Mouse (Mus musculus) lung, postnatal 0 days (tissue): ENCODE results near the gene Ccm2. TPM values are rescaled to one million over a fixed set of nuclear protein-coding genes. Genes with fewer than 3 reads are reported as not detected.

Experiments
- ATAC-seq: fragments of 200-750 bp; cut with Nextera tagmentation; 2 replicates; pipeline ENCODE4 v1.8.0; 2017; ENCODE audit warnings: moderate library complexity
- DNase-seq: peaks from one replicate; pipeline ENCODE4 v3.0.0-alpha.2; 2016; ENCODE audit warnings: low spot score
- H3K27ac ChIP-seq: fragments of 300-500 bp; sonication (generic); 2 replicates; pipeline ENCODE4 v1.5.1; 2014; ENCODE audit warnings: antibody characterized with exemption, mild to moderate bottlenecking, low read length, mixed read lengths
- H3K27me3 ChIP-seq: fragments of 300-500 bp; sonication (generic); replicated peaks from 2 replicates; pipeline ENCODE4 v1.6.1; 2014; ENCODE audit warnings: low read length, mixed read lengths; ENCODE audit not compliant: insufficient read depth
- H3K36me3 ChIP-seq: fragments of 300-500 bp; sonication (generic); 2 replicates; pipeline ENCODE4 v1.6.1; 2014; ENCODE audit warnings: low read length, mixed read lengths; ENCODE audit not compliant: insufficient read depth
- H3K4me1 ChIP-seq: fragments of 300-500 bp; sonication (generic); 2 replicates; pipeline ENCODE4 v1.6.1; 2014; ENCODE audit warnings: antibody characterized with exemption, low read depth, low read length, mixed read lengths; ENCODE audit not compliant: insufficient read depth
- H3K4me2 ChIP-seq: fragments of 300-500 bp; sonication (generic); replicated peaks from 2 replicates; pipeline ENCODE4 v1.6.1; 2014; ENCODE audit warnings: low read depth, mild to moderate bottlenecking, low read length, moderate library complexity, mixed read lengths
- H3K4me3 ChIP-seq: fragments of 300-500 bp; sonication (generic); 2 replicates; pipeline ENCODE4 v1.5.1; 2014; ENCODE audit warnings: low read depth, low read length
- H3K9ac ChIP-seq: fragments of 300-500 bp; sonication (generic); replicated peaks from 2 replicates; pipeline ENCODE4 v1.6.1; 2014; ENCODE audit warnings: low read depth, mild to moderate bottlenecking
- H3K9me3 ChIP-seq: fragments of 300-500 bp; sonication (generic); 2 replicates; pipeline ENCODE4 v1.6.1; 2016; ENCODE audit warnings: low read length, mixed read lengths
- CTCF ChIP-seq: IDR thresholded peaks from 2 replicates; pipeline ENCODE4 v1.5.1; 2016; ENCODE audit warnings: antibody characterized with exemption, mild to moderate bottlenecking
- EP300 ChIP-seq: IDR thresholded peaks from 2 replicates; pipeline ENCODE4 v1.6.1; 2016; ENCODE audit warnings: antibody characterized with exemption, mild to moderate bottlenecking, control low read depth
- WGBS: fragments of 180-500 bp; shearing (Covaris S2); extraction: QIAGEN DNeasy Blood & Tissue Kit; methylation state at CpG from one replicate; pipeline ENCODE4 v1.1.7; 2014; 5-methylcytosine and 5-hydroxymethylcytosine counted together
- polyA plus RNA-seq: library from polyadenylated mRNA; unstranded; fragments of >200 nt; fragmentation: Nextera tagmentation; extraction: Ambion mirVana; gene quantifications from 2 replicates; pipeline ENCODE4 v1.2.1, GENCODE M21; 2015

Gene Ccm2
- polyA plus RNA-seq, 1 experiment from 2014 or later, result 62.4 TPM

DNA sequence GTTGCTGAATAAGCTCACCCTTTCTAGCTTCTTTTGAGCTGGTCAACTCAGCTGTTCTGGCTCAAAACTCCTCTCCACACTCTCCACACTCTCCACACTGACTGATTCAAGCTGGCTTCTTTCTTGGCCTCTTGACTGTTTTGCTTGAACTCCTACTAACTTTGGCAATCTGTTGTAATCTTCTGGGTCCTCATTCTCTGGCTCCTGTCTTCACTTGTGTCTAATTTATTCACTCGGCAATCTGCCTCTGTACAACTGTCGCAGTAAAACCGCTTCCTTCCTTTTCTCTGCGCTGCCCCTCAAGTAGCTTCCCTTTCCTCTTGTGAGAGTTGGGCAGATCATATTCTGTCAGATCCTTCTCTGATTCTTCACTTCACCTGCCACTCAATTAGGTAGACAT lies 81.0 kb downstream of the Ccm2 start:
- Histone ChIP-seq H3K9me3 (no peaks in the 10 kb centered on the region), H3K9ac (no peak overlapping the region), H3K4me1 (peaks cover 9% of the 10 kb centered on the region; the same call in 1 of the 2 replicates), H3K4me2 (no peak overlapping the region), H3K36me3 (no peaks in the 10 kb centered on the region; the same call in 1 of the 2 replicates), H3K27ac (no peak overlapping the region), H3K4me3 (no peak overlapping the region), H3K27me3 (no peaks in the 10 kb centered on the region)
- DNase-seq, result no peak
- ATAC-seq, result no peak
- WGBS, result 59% methylated on average over 4 of the region's 4 CpGs
- TF ChIP-seq EP300 (no peak), CTCF (no peak)

DNA sequence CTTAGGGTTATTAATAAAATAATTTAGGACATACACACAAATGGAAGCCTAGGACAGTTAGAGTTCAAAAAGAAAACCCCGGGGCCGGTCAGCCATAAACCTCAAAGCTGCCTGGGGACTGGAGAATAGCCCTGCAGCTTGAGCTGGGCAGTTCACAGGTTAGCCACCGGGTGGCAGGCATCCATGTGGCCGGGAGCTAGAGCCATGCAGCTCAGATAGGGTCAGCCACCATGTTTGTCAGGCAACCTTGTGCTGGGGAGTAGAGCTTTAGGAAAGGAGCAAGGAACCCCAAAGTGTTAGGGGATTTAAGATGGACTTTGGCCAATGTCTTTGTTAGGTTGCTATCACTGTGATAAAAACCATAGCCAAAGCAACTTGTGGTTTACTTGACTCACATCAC lies 81.9 kb downstream of the Ccm2 start:
- H3K27me3 ChIP-seq, result no peaks in the 10 kb centered on the region
- TF ChIP-seq CTCF (peak; percentile 73), EP300 (no peak)
- H3K36me3 ChIP-seq, result no peaks in the 10 kb centered on the region
- ATAC-seq (no peak), DNase-seq (peak; percentile 48)
- no peak overlapping the region for H3K9ac ChIP-seq
- H3K4me2 ChIP-seq, result no peak overlapping the region
- 20% methylated on average over 4 of the region's 4 CpGs for WGBS
- H3K4me3 ChIP-seq, result no peak overlapping the region
- no peak overlapping the region for H3K27ac ChIP-seq
- no peaks in the 10 kb centered on the region for H3K9me3 ChIP-seq
- H3K4me1 ChIP-seq, result peaks cover 9% of the 10 kb centered on the region; the same call in 1 of the 2 replicates

DNA sequence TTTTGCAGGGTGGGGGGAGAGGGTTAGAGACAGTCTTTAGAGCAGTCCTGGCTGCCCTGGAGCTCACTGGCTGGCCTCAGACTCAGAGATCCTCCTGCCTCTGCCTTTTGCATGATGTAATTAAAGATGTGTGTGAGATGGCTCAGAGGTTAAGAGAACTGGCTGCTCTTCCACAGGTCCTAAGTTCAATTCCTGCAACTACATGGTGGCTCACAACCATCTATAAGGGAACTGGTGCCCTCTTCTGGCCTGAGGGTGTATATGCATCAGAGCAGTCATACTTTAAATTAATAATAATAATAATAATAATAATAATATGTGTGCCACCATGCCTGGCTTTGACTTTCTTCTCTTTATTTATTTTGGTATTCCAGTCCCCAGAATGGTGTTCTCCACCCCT lies 83.0 kb downstream of the Ccm2 start:
- no peak for ATAC-seq
- Histone ChIP-seq H3K36me3 (no peaks in the 10 kb centered on the region), H3K27me3 (no peaks in the 10 kb centered on the region), H3K9ac (no peak overlapping the region), H3K4me1 (peaks cover 9% of the 10 kb centered on the region; the same call in 1 of the 2 replicates), H3K27ac (no peak overlapping the region), H3K4me3 (no peak overlapping the region), H3K4me2 (no peak overlapping the region), H3K9me3 (no peaks in the 10 kb centered on the region)
- peak; percentile 60 for TF ChIP-seq CTCF
- no peak for TF ChIP-seq EP300
- DNase-seq, result peak; percentile 36

DNA sequence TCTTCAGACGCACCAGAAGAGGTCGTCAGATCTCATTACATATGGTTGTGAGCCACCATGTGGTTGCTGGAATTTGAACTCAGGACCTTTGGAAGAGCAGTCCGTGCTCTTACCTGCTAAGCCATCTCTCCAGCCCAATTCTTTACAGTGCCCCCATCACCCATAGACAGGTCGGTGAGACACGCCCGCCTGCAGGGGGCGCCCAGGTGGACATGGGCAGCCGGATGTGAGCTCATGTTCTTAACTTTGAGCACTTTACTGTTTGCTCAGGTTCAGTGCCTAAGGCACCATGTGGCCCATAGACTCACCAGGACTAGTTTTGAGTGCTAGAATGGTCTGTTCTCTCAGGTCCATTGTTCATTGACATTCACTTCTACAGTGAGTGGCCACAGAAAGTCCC lies 89.5 kb downstream of the Ccm2 start:
- Histone ChIP-seq H3K9ac (no peak overlapping the region), H3K36me3 (no peaks in the 10 kb centered on the region), H3K27me3 (no peaks in the 10 kb centered on the region), H3K9me3 (no peaks in the 10 kb centered on the region), H3K4me1 (no peaks in the 10 kb centered on the region), H3K4me2 (no peak overlapping the region), H3K4me3 (no peak overlapping the region), H3K27ac (no peak overlapping the region)
- 69% methylated on average over 8 of the region's 8 CpGs for WGBS
- TF ChIP-seq EP300 (no peak), CTCF (no peak)
- ATAC-seq (no peak), DNase-seq (no peak)

DNA sequence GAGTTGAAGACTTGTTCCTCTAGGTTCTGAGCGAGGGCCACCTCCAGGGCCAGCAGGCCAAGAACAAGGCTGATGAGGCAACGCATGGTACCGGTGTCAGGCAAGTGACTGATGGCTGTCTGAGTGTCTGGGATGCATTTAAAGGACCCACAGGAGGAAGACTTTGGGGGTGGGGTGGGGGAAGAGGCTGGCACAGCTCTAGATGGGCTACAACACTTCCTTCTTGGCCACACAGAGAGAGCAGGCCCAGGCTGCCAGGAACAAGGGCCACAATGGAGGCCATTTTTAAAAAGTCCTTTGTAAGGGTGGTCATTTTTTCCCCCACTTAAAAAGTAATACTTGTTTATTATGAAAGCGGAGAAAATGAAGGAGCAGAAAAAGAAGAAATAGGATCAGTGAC lies 91.8 kb downstream of the Ccm2 start, which contains the start of gene Wap:
Gene Wap (minus strand): TSS at position 101 of the 400 bp plus-strand sequence.
- no peak within 1 kb of the TSS for H3K9ac ChIP-seq
- H3K4me2 ChIP-seq, result no peak within 1 kb of the TSS
- DNase-seq, result no peak
- H3K4me1 ChIP-seq, result no peaks in the 10 kb centered on the region
- TF ChIP-seq EP300, result no peak
- TF ChIP-seq CTCF, result no peak
- no peak within 1 kb of the TSS for H3K27ac ChIP-seq
- no peaks in the 10 kb centered on the region for H3K27me3 ChIP-seq
- no peaks in the 10 kb centered on the region for H3K9me3 ChIP-seq
- WGBS, result 82% methylated on average over 4 of the region's 4 CpGs
- no peak for ATAC-seq
- H3K36me3 ChIP-seq, result no peaks in the 10 kb centered on the region
- no peak within 1 kb of the TSS for H3K4me3 ChIP-seq

DNA sequence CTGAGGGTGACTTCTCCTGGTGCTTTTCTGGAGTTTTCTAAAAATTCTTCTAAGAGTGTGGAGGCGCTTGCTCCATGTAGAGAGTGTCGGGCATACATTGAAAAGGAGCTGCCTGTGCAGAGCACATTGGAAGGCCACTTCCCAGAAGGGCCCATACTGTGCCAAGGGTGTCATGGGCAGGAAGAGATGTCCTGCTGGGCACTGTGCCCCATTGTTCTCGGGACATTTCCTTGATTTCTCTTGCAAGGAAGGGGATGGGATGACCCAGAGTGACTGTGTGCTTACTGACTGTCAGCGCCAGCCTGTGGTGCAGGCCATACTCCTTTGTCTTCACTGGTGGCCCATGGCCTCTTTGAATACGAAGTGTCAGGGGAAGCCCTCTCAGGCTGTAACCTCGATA lies 92.4 kb downstream of the Ccm2 start:
- Histone ChIP-seq H3K27ac (no peak overlapping the region), H3K9me3 (no peaks in the 10 kb centered on the region), H3K9ac (no peak overlapping the region), H3K4me1 (no peaks in the 10 kb centered on the region), H3K36me3 (no peaks in the 10 kb centered on the region), H3K4me2 (no peak overlapping the region), H3K27me3 (no peaks in the 10 kb centered on the region), H3K4me3 (no peak overlapping the region)
- TF ChIP-seq CTCF (no peak), EP300 (no peak)
- DNase-seq, result no peak
- peak; percentile 67 for ATAC-seq
- WGBS, result 63% methylated on average over 6 of the region's 6 CpGs

DNA sequence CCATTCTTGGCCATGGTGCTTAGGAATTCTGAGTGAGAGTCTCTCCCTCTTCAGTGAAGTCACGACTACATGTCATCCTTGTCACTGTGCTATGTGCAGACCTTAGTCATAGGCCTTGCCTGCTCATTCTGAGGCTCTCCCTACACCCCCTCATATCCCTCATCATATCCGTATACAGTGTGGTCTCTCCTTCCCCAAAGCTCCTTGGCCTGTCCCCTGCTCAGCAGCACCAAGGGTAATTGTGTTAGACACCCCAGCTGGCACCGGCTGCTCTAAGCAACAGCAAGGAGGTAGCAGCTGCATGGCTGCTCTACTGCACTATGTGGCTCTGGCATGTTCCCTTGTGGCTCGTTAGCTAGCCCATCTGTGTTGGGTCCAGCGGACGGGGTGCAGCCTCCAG lies 97.9 kb downstream of the Ccm2 start:
- no peak overlapping the region for H3K9ac ChIP-seq
- H3K27ac ChIP-seq, result no peak overlapping the region
- no peaks in the 10 kb centered on the region for H3K9me3 ChIP-seq
- 70% methylated on average over 6 of the region's 6 CpGs for WGBS
- TF ChIP-seq CTCF, result no peak
- TF ChIP-seq EP300, result no peak
- no peaks in the 10 kb centered on the region for H3K4me1 ChIP-seq
- no peak overlapping the region for H3K4me2 ChIP-seq
- ATAC-seq, result no peak
- H3K36me3 ChIP-seq, result no peaks in the 10 kb centered on the region
- H3K4me3 ChIP-seq, result no peak overlapping the region
- H3K27me3 ChIP-seq, result no peaks in the 10 kb centered on the region
- no peak for DNase-seq

Other genes starting within 250 kb of the Ccm2 start
- gene Zmiz2, start 157.8 kb upstream of the Ccm2 start, polyA plus RNA-seq, result 8.6 and 8.7 TPM in 2 replicates
- 3,011 and 3,180 TPM in 2 replicates for gene Ppia, start 131.4 kb upstream of the Ccm2 start, polyA plus RNA-seq
- gene H2afv, start 102.4 kb upstream of the Ccm2 start, polyA plus RNA-seq, result 259 and 268 TPM in 2 replicates
- gene Purb, start 71.0 kb upstream of the Ccm2 start, polyA plus RNA-seq, result 21.4 and 25.5 TPM in 2 replicates
- 5.7 and 6.2 TPM in 2 replicates for gene Myo1g, start 25.9 kb upstream of the Ccm2 start, polyA plus RNA-seq
- gene Nacad, start 59.2 kb downstream of the Ccm2 start, polyA plus RNA-seq, result 1.8 and 3.2 TPM in 2 replicates
- gene Tbrg4, start 79.2 kb downstream of the Ccm2 start, polyA plus RNA-seq, result 10.8 and 10.9 TPM in 2 replicates
- gene Wap, start 91.8 kb downstream of the Ccm2 start, polyA plus RNA-seq, result 27.6 TPM in 1 of 2 replicates, not detected in the other
- 9.6 and 22.1 TPM in 2 replicates for gene Ramp3, start 111.6 kb downstream of the Ccm2 start, polyA plus RNA-seq